Mouse (Mus musculus) CD4-positive, CD25-positive, alpha-beta regulatory T cell, adult 2 months (primary cell): ENCODE measurements around the gene Ssty1.
"Not testable (repeated sequence)": the region's sequence is repeated elsewhere in the genome, so short reads cannot be mapped to it uniquely, and the experiment has no call there.

Experiments
- DNase-seq: peaks from one replicate; pipeline ENCODE4 v3.0.0-alpha.2; 2012; ENCODE audit warnings: low read depth, low spot score

Gene Ssty1

GRCm38 (mm10) chrY:18088816-18089215 lies at the start of gene Ssty1:
Gene Ssty1, plus strand, starts transcription at chrY:18089116.
- DNase-seq, result not testable (repeated sequence)

DNA sequence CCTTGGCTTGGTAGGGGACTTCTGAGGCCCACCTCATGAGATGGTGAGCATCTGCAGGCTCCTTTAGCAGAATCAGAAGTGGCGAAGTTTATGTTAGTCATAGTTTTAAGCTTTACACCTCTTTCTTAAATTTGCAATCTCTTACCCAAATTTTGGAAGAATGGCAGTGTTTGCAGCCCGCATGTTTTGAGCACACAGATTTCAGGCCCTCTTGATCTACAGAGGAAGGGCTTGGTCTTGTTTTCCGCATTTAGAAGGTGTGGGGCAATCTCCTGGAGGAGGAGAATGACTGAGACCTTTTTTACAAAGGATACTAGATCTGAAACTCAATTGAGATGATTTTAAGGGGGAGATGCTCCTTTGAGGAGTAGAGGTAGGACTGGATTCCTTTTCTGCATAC lies 27.2 kb upstream of the Ssty1 start, which contains the start of gene Gm21764:
Gm21764 (minus strand) TSS at position 101 of the 400 bp plus-strand sequence.
- not testable (repeated sequence) for DNase-seq
